Mouse (Mus musculus) adrenal gland, postnatal 10 days (tissue): ENCODE measurements at regions not wholly inside any gene's neighbourhood (a gene's known extent, or its start where the extent isn't known, plus 50 kb on each side); places are given as distances from the start of the nearest gene placed in this dataset.

Experiments used
- DNase-seq: peaks from one replicate; pipeline ENCODE4 v3.0.0; 2021; ENCODE audit warnings: mixed read lengths

GRCm38 (mm10) chr3:150427965-150428364 is 1009.7 kb upstream of the Adgrl4 start:
- DNase-seq: no peak

- DNase-seq: no peak
These were observed 1006.4 kb upstream of the Adgrl4 start for GRCm38 (mm10) chr3:150431291-150431690.

- DNase-seq: peak; percentile 3
These were observed 1002.5 kb upstream of the Adgrl4 start for GRCm38 (mm10) chr3:150435199-150435598.

GRCm38 (mm10) chr3:150435818-150436607 is 1001.7 kb upstream of the Adgrl4 start:
- DNase-seq: no peak
